Mouse (Mus musculus) megakaryocyte, embryonic 14.5 days (primary cell): Measurements from ENCODE around the gene Ppfia1. TPM values are rescaled to one million over a fixed set of nuclear protein-coding genes. Genes with fewer than 3 reads are reported as not detected.

Experiments
- H3K27me3 ChIP-seq: replicated peaks from 2 replicates; pipeline ENCODE3; 2012; ENCODE audit warnings: inconsistent platforms
- H3K36me3 ChIP-seq: replicated peaks from 2 replicates; pipeline ENCODE3; 2012; ENCODE audit warnings: low read length, inconsistent platforms, mixed read lengths
- H3K4me1 ChIP-seq: 2 replicates; pipeline ENCODE4 v1.6.1; 2012; ENCODE audit warnings: inconsistent platforms
- H3K4me3 ChIP-seq: replicated peaks from 2 replicates; pipeline ENCODE3; 2012; ENCODE audit warnings: moderate library complexity, mild to moderate bottlenecking, inconsistent platforms
- H3K9me3 ChIP-seq: 2 replicates; pipeline ENCODE4 v1.6.1; 2012; ENCODE audit warnings: inconsistent platforms
- FLI1 ChIP-seq: IDR thresholded peaks from 2 replicates; pipeline ENCODE4 v1.6.1; 2012; ENCODE audit warnings: low read length, inconsistent platforms, mixed read lengths
- GATA1 ChIP-seq: IDR thresholded peaks from 3 replicates; pipeline ENCODE4 v1.6.1; 2012; ENCODE audit warnings: mixed read lengths, low read length, inconsistent platforms, borderline replicate concordance
- polyA plus RNA-seq: library from polyadenylated mRNA; stranded (reverse); fragments of >175 nt; gene quantifications from 2 replicates; pipeline ENCODE4 v1.2.3, GENCODE M21; 2012; ENCODE audit warnings: low replicate concordance; ENCODE audit not compliant: insufficient read depth

Gene Ppfia1
- polyA plus RNA-seq, 1 experiment: 183 TPM

DNA sequence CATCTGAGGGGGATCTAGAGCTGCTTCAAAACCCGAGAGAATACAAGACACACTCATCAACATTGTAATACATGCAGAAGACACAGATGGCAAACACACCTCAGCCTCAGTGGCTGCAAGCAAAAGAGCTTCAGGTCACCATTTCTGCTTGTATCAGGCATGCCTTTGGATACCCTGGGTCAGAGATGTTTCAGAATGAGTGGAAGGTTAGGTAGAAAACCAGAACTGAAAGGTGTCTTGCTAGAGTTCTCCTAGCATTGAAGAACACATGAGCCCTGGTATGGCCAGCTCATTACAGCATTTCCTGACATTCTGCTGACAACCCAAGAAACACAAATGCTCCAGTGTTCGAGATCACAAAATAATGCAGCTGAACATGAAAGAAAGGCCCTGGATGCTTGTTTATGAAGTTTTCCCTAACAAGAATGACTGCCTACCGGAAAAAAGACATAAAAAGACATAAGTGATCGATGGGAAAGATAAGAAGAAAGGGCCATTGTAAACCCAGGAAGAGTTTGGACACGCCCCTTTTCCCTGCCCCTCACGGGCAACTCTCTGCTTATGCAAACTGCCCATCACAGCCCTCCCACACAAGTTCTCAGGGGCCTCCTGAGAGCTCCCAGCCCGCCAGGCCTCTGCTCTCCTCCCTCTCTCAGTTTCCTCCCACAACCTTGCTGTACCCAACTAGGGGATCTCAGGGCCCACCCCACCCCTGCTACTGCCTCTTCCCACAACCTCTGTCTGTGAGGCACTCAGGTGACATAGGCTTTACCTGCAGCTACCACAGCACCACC is 21.7 kb downstream of the Ppfia1 start:
- Histone ChIP-seq H3K4me1 (peaks cover 100% of the 10 kb centered on the region), H3K4me3 (peak overlapping the region; percentile 9)

DNA sequence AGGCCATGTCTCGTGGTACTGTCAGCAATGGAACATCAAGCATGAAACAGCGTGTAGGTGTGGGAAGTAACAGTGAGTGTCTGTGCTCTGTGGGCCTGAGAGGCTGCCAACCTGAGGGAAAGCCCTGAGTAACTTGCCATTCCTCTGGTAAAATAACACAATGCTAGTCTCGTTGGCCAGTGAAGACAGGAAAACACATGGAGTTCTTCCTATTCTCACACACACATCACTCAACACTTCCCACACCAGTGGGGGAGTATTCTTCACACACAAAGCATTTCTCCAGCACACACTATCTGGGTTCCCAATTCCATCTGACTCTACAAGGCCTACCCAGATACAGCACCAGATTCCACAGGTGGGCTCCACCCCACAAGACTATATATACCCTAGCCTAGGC is 23.7 kb downstream of the Ppfia1 start:
- Histone ChIP-seq H3K36me3 (peaks cover 83% of the 10 kb centered on the region), H3K4me1 (peaks cover 100% of the 10 kb centered on the region), H3K27me3 (no peaks in the 10 kb centered on the region), H3K9me3 (no peaks in the 10 kb centered on the region), H3K4me3 (peak overlapping the region; percentile 78)
- TF ChIP-seq GATA1 (no peak), FLI1 (no peak)

More for the DNA sequence above, 21.7 kb downstream of the Ppfia1 start:
- no peaks in the 10 kb centered on the region for H3K27me3 ChIP-seq
- no peaks in the 10 kb centered on the region for H3K9me3 ChIP-seq
- TF ChIP-seq GATA1 (0 out of 3 replicates have a peak, but pooled peaks have one; percentile 21), FLI1 (no peak)
- peaks cover 93% of the 10 kb centered on the region for H3K36me3 ChIP-seq

GRCm38 (mm10) chr7:144527723-144528221 is 25.8 kb downstream of the Ppfia1 start:
- Histone ChIP-seq H3K4me3 (peak overlapping the region; percentile 17), H3K4me1 (peaks cover 100% of the 10 kb centered on the region), H3K36me3 (peaks cover 80% of the 10 kb centered on the region), H3K9me3 (no peaks in the 10 kb centered on the region), H3K27me3 (no peaks in the 10 kb centered on the region)
- TF ChIP-seq GATA1 (no peak), FLI1 (no peak)

DNA sequence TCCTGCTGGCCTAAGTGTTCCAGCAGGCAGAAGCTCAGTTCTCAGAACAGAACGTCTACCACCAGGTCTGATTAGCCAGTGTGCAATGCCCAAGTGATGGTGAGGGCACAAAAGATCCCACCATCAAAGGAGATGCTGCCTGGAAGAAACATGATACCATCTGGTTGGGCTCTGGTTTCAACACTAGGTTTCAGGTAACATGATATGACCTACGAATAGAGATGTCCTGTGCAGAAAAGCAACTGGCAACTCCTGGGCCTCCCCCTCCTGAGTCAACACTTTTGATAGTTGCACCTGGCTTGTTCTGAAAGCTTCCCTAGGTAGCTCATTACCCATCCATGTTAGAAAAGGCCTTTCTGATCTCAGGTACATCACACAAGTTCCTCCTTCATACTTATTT is 26.9 kb downstream of the Ppfia1 start:
- H3K4me1 ChIP-seq: peaks cover 100% of the 10 kb centered on the region
- peaks cover 80% of the 10 kb centered on the region for H3K36me3 ChIP-seq
- H3K27me3 ChIP-seq: no peaks in the 10 kb centered on the region
- H3K4me3 ChIP-seq: peak overlapping the region; percentile 31
- H3K9me3 ChIP-seq: no peaks in the 10 kb centered on the region
- TF ChIP-seq FLI1 (no peak), GATA1 (no peak)

GRCm38 (mm10) chr7:144524427-144525191 is 28.9 kb downstream of the Ppfia1 start:
- Histone ChIP-seq H3K4me3 (peak overlapping the region; percentile 79), H3K36me3 (peaks cover 82% of the 10 kb centered on the region), H3K4me1 (peaks cover 100% of the 10 kb centered on the region), H3K9me3 (no peaks in the 10 kb centered on the region), H3K27me3 (no peaks in the 10 kb centered on the region)
- no peak for TF ChIP-seq FLI1
- TF ChIP-seq GATA1: no peak

GRCm38 (mm10) chr7:144523415-144523814 is 30.1 kb downstream of the Ppfia1 start:
- Histone ChIP-seq H3K27me3 (no peaks in the 10 kb centered on the region), H3K9me3 (no peaks in the 10 kb centered on the region), H3K4me1 (peaks cover 100% of the 10 kb centered on the region), H3K4me3 (peak overlapping the region; percentile 29), H3K36me3 (peaks cover 85% of the 10 kb centered on the region)
- no peak for TF ChIP-seq FLI1
- TF ChIP-seq GATA1: no peak; the same call in 2 of the 3 replicates

- peaks cover 84% of the 10 kb centered on the region for H3K36me3 ChIP-seq
- H3K4me3 ChIP-seq: no peak overlapping the region
- no peaks in the 10 kb centered on the region for H3K9me3 ChIP-seq
- peaks cover 94% of the 10 kb centered on the region for H3K4me1 ChIP-seq
- no peaks in the 10 kb centered on the region for H3K27me3 ChIP-seq
- TF ChIP-seq FLI1 (no peak), GATA1 (no peak)
Measured at GRCm38 (mm10) chr7:144521927-144522326, 31.6 kb downstream of the Ppfia1 start.

DNA sequence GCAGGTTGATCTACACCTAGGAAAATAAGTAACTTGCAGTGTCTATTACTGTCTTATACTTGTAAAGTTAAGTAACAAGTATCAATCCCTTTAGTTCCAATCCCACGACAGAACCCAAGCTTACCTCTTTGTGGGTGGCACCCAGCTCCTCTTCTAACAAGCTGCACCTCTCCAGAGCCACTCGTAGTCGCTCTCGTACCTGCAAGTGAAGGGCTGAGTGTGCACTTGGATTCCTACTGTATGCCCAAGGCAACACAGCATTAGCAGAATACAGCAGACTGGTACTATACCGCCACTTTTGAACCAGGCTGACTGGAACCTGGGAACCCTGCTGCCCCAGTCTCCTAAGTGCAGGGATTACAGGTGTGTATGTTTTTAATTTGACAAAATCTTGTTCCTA is 33.7 kb downstream of the Ppfia1 start:
- Histone ChIP-seq H3K36me3 (peaks cover 94% of the 10 kb centered on the region), H3K4me3 (peak overlapping the region; percentile 15), H3K9me3 (no peaks in the 10 kb centered on the region), H3K27me3 (no peaks in the 10 kb centered on the region), H3K4me1 (peaks cover 91% of the 10 kb centered on the region)
- TF ChIP-seq FLI1: no peak
- TF ChIP-seq GATA1: no peak

GRCm38 (mm10) chr7:144516711-144517110 is 36.8 kb downstream of the Ppfia1 start:
- Histone ChIP-seq H3K27me3 (no peaks in the 10 kb centered on the region), H3K9me3 (no peaks in the 10 kb centered on the region), H3K36me3 (peaks cover 98% of the 10 kb centered on the region), H3K4me1 (peaks cover 91% of the 10 kb centered on the region), H3K4me3 (no peak overlapping the region)
- TF ChIP-seq GATA1 (no peak), FLI1 (no peak)

DNA sequence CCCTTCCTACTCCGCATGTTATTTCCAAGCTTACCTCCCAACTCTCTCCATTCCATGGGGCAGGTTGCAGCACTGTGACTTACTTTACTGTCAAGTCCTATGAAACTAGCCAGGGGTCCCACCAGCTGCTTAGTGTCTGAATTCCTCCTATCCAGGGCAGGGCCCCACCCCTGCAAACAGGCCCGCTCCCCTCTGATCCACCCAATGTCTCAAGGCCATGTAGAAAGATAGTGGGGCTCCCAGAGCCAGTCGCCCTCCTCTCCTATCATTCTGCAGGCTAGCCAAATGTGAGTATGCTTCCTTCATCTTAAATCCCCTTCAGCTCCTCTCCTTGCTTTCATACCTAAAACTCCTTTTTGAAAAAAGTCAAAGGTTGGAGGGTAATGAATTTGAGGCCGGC is 44.4 kb downstream of the Ppfia1 start:
- H3K36me3 ChIP-seq: peaks cover 99% of the 10 kb centered on the region

More for the DNA sequence above, 44.4 kb downstream of the Ppfia1 start:
- Histone ChIP-seq H3K4me3 (no peak overlapping the region), H3K9me3 (no peaks in the 10 kb centered on the region), H3K4me1 (peaks cover 100% of the 10 kb centered on the region), H3K27me3 (no peaks in the 10 kb centered on the region)
- TF ChIP-seq FLI1 (no peak), GATA1 (no peak)
